Mouse (Mus musculus): ENCODE data around the gene Gcnt1.

DNA sequence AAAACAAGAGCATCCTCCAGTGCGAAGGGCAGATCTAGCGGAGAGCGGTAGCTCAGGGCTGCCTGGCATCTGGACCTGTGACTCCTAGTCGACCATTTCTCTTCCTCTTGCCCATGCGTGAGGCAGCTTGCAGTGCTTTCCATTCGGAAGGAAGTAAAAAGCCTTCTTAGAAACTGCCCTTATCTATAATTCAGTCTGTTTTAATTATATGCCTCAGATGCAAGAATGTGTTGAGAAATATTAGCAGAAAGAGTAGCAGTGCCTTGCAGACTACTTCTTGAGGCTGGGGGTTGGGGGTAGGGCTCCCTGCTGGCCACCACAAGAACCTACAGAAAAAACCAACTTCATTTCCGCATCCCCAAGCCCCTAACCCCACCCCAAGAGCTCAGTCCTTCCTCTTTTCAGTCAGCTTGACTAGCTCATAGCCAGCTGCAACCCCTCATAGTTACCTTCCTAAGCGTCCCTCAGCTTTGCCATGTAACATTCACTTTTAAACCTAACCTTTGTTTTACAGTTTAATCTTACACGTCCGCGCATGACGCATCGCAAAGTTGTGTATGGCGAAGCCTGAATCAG, 13.2 kb downstream of the Gcnt1 start:
- no peak for TF ChIP-seq CTCF (IDR thresholded peaks at IDR 0.05; ENCODE audit: borderline replicate concordance, insufficient read depth, low read depth, low read length)
- TF ChIP-seq POLR2A (IDR thresholded peaks at IDR 0.05; ENCODE audit: borderline replicate concordance, insufficient read depth, low read length): no peak
